ENCODE assay signal across 21 mouse cellular contexts in the genomic region with DNA sequence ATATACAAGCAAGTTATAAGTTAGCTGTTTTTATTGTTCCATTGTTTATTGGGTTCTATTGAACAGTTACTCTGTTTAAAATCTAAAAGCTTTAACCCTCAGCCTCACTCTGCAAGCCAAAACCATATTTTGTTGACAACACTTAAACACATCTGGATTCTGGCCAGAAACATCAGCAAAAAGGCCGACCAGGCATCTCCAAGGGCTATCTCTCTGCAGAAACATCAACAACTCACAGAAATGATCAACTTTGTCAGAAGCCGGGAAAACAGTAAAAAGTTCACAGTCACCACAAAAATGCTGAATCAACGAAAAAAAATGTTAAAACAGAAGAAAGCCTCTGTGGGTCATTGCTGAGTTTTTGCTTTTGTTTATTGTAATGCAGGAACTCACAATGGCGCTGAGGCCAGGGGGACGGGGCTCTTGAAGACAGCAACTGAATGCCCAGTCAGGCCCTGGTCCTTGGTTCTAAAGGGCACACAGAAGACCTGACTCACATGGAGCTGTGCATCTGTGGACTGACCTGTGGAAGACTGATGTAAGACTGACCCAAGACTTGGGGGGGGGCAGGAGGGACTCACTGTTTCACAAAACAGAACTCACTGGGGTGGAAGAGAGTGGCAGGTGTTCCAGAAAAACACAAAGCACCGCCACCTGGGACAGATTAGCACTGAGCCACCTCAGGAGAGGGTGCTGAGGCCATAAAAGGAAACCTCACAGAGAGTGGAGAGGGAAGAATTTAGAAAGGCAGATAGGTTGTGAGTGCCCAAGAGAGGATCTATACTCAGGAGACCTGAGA.
DNase-seq lines count a peak whose midpoint lies in the region; ATAC-seq and TF ChIP-seq lines count a peak whose summit lies in the region.
"Had no signal": no experiment of that assay in that cellular context is flagged by ENCODE, and none has a peak within 500 bp of the region (broad histone marks: within the 10 kb centered on the region; RNA-seq: fewer than 3 reads in every experiment).

No protein-coding gene starts in this region.

- H3K9ac ChIP-seq in heart, embryonic 13.5 days, result no peak overlapping the region
- no peak overlapping the region for H3K9ac ChIP-seq in lung, embryonic 16.5 days (ENCODE audit: low read length)
- no peak overlapping the region for H3K9ac ChIP-seq in ES-E14 (ENCODE audit: insufficient read depth, low read depth, low read length, poor library complexity, severe bottlenecking)
- H3K9ac ChIP-seq: forebrain, embryonic 12.5 days; stomach, embryonic 15.5 days had no signal

- H3K9me3 ChIP-seq in heart, embryonic 13.5 days, result no peaks in the 10 kb centered on the region
- no peaks in the 10 kb centered on the region for H3K9me3 ChIP-seq in heart, embryonic 10.5 days
- H3K9me3 ChIP-seq in lung, embryonic 16.5 days (ENCODE audit: control insufficient read depth, low read length), result no peaks in the 10 kb centered on the region
- no peaks in the 10 kb centered on the region for H3K9me3 ChIP-seq in ES-E14 (ENCODE audit: control insufficient read depth, insufficient read depth, low read depth, low read length)
- H3K9me3 ChIP-seq: forebrain, embryonic 12.5 days; stomach, embryonic 15.5 days had no signal

- H3K36me3 ChIP-seq in heart, embryonic 13.5 days, result no peaks in the 10 kb centered on the region
- H3K36me3 ChIP-seq in heart, embryonic 10.5 days, result no peaks in the 10 kb centered on the region
- no peaks in the 10 kb centered on the region for H3K36me3 ChIP-seq in lung, embryonic 16.5 days (ENCODE audit: control insufficient read depth, insufficient read depth, low read length)
- H3K36me3 ChIP-seq in ES-E14 (ENCODE audit: control insufficient read depth, insufficient read depth, low read length, poor library complexity, severe bottlenecking), result no peaks in the 10 kb centered on the region
- H3K36me3 ChIP-seq: forebrain, embryonic 12.5 days; stomach, embryonic 15.5 days had no signal

- no peak for ATAC-seq in heart, embryonic 13.5 days (ENCODE audit: extremely low read depth, insufficient number of reproducible peaks, low FRiP score, low TSS enrichment)
- ATAC-seq in lung, embryonic 16.5 days (ENCODE audit: low read depth), result peak; percentile 49
- ATAC-seq in megakaryocyte-erythroid progenitor cell, adult 5-6 weeks (replicated peaks; ENCODE audit: low FRiP score, low TSS enrichment, poor library complexity, severe bottlenecking), result no peak
- ATAC-seq: activated CD4-positive, CD25-positive, alpha-beta regulatory T cell, adult 4 months; midbrain, embryonic 16.5 days had no signal

- H3K4me3 ChIP-seq in heart, embryonic 13.5 days, result no peak overlapping the region
- H3K4me3 ChIP-seq in heart, embryonic 10.5 days, result no peak overlapping the region
- H3K4me3 ChIP-seq in lung, embryonic 16.5 days (ENCODE audit: low read length), result no peak overlapping the region
- H3K4me3 ChIP-seq in ES-E14 (ENCODE audit: insufficient read depth in 1 of 2, low read depth in 1 of 2, low read length in 2 of 2, poor library complexity in 1 of 2, severe bottlenecking in 1 of 2), result no peak overlapping the region
- H3K4me3 ChIP-seq: forebrain, embryonic 12.5 days; layer of hippocampus, adult 2 months; stomach, embryonic 15.5 days had no signal

- in situ Hi-C loops in ES-E14 (cut with MboI; ENCODE audit: low sequenced_read_pairs in 2 of 2, unreplicated experiment in 2 of 2), result no loop called here

- H3K27me3 ChIP-seq in heart, embryonic 13.5 days (replicated peaks), result no peaks in the 10 kb centered on the region
- no peaks in the 10 kb centered on the region for H3K27me3 ChIP-seq in heart, embryonic 10.5 days (ENCODE audit: insufficient read depth, poor library complexity, severe bottlenecking)
- H3K27me3 ChIP-seq in lung, embryonic 16.5 days (ENCODE audit: control insufficient read depth, insufficient read depth, low read depth, low read length), result no peaks in the 10 kb centered on the region
- H3K27me3 ChIP-seq: forebrain, embryonic 12.5 days; stomach, embryonic 15.5 days had no signal

- no peak for DNase-seq in heart, embryonic 10.5 days (ENCODE audit: low spot score)
- no peak for DNase-seq in lung, postnatal 4 days
- no peak for DNase-seq in ES-E14 (ENCODE audit: low read depth, low spot score)
- DNase-seq in adipocyte (ENCODE audit: low spot score), result peak; percentile 18
- no peak for DNase-seq in kidney, postnatal 10 days
- DNase-seq: adrenal gland, postnatal 14 days; cerebellum, adult 9-11 months; heart, adult 18-20 months; kidney, adult 18-20 months; kidney, postnatal 14 days; lung, adult 18-20 months; right cerebral cortex, postnatal 25 days had no signal

- no peak overlapping the region for H3K4me2 ChIP-seq in heart, embryonic 13.5 days
- no peak overlapping the region for H3K4me2 ChIP-seq in lung, embryonic 16.5 days (ENCODE audit: low read depth, low read length)
- H3K4me2 ChIP-seq: forebrain, embryonic 12.5 days; liver, embryonic 11.5 days; stomach, embryonic 15.5 days had no signal

- 44% methylated on average over 6 of the region's 6 CpGs for WGBS in heart, embryonic 13.5 days
- WGBS in heart, embryonic 10.5 days, result 46% methylated on average over 6 of the region's 6 CpGs
- WGBS in lung, embryonic 16.5 days, result 33% methylated on average over 6 of the region's 6 CpGs

- peak overlapping the region; percentile 28; the same call in 1 of the 2 replicates for H3K27ac ChIP-seq in heart, embryonic 13.5 days (replicated peaks)
- H3K27ac ChIP-seq in heart, embryonic 10.5 days, result no peak overlapping the region
- peak overlapping the region; percentile 6; the same call in 1 of the 2 replicates for H3K27ac ChIP-seq in lung, embryonic 16.5 days (ENCODE audit: low read length)
- H3K27ac ChIP-seq in ES-E14 (ENCODE audit: insufficient read depth, low read depth, low read length, poor library complexity, severe bottlenecking), result no peak overlapping the region
- H3K27ac ChIP-seq: forebrain, embryonic 12.5 days; layer of hippocampus, adult 2 months; stomach, embryonic 15.5 days had no signal

- H3K4me1 ChIP-seq in heart, embryonic 13.5 days, result peaks cover 14% of the 10 kb centered on the region
- H3K4me1 ChIP-seq in heart, embryonic 10.5 days, result peaks cover 12% of the 10 kb centered on the region
- H3K4me1 ChIP-seq in lung, embryonic 16.5 days (replicated peaks; ENCODE audit: control insufficient read depth, insufficient read depth, low read length), result peaks cover 4% of the 10 kb centered on the region; the same call in 1 of the 2 replicates
- H3K4me1 ChIP-seq in ES-E14 (ENCODE audit: control insufficient read depth in 2 of 2, insufficient read depth in 2 of 2, low read length in 2 of 2, poor library complexity in 1 of 2), result no peaks in the 10 kb centered on the region
- H3K4me1 ChIP-seq: stomach, embryonic 15.5 days had no signal

TF ChIP-seq in ES-E14, 5 proteins besides CTCF, POLR2A, EP300 and RAD21:
- TF ChIP-seq MAFK (IDR thresholded peaks at IDR 0.05; ENCODE audit: insufficient read depth, low read depth, low read length) (peak; percentile 95), ZC3H11A (IDR thresholded peaks at IDR 0.05; ENCODE audit: borderline replicate concordance, low read depth, low read length) (no peak)

Comparison
In these comparisons a context has a peak if more than half of its experiments do, and no peak if none do; other contexts are left out.
1. H3K27ac ChIP-seq: peak in heart, embryonic 13.5 days (single experiment) and lung, embryonic 16.5 days (single experiment); none in heart, embryonic 10.5 days (single experiment) and ES-E14 (single experiment).